Mouse (Mus musculus) kidney, adult 2 months (tissue): ENCODE data around the gene Spdef.

ENCODE experiments used
- CTCF ChIP-seq: fragments of 200-500 bp; conservative IDR thresholded peaks from 2 replicates; pipeline ENCODE4 v1.5.1; 2011; ENCODE audit warnings: low read depth, mild to moderate bottlenecking, control low read depth, low read length, moderate library complexity, mixed read lengths; ENCODE audit not compliant: insufficient read depth, insufficient read length
- POLR2A ChIP-seq: fragments of 200-500 bp; IDR thresholded peaks from one replicate; pipeline ENCODE4 v1.6.1; 2011; ENCODE audit warnings: low read depth, low read length, control low read depth

DNA sequence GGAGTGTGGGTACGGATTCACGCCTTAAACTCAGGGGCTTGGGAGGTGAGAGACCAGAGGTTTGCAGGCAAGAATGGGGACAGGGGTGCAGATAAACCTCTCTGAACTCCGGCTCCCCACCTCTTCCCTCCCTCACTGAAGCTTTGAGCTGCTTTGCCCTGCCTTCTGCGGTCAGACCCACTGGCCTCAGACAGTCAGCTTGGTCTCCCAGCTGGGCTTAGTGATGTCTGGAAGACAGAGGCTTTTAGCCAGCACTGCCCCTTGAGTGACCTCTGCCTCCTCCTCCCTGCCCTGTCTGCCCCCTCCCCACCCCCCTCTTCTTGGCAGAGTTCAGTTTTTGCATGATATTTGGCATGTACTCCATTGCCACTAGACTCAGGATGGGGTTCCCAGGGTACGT lies 42.4 kb downstream of the Spdef start:
- no peak for TF ChIP-seq CTCF
- TF ChIP-seq POLR2A = no peak
